Mouse (Mus musculus): ENCODE measurements at regions not wholly inside any gene's neighbourhood (a gene's known extent, or its start where the extent isn't known, plus 50 kb on each side); places are given as distances from the start of the nearest gene placed in this dataset.

DNA sequence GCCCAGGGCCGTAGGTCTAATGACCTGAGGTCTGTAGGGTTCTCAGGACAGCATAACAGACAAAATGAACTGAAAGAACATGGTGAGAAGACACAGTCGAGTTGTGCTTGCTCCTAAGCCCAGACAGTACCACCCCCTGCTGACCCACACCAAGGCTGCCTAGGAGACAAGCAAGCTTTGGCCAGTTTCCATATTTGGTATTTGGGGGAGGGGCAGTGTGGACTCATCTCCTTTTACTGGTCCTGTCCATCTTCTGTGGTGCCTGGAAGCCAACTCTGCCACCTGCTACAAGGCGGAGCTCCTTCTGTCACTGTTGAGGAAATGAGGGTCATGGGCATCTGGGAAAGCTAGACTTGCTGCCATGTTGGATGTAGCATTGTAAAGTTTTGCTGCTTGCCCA lies 68.9 kb downstream of the Tex29 start:
- no peak for DNase-seq

DNA sequence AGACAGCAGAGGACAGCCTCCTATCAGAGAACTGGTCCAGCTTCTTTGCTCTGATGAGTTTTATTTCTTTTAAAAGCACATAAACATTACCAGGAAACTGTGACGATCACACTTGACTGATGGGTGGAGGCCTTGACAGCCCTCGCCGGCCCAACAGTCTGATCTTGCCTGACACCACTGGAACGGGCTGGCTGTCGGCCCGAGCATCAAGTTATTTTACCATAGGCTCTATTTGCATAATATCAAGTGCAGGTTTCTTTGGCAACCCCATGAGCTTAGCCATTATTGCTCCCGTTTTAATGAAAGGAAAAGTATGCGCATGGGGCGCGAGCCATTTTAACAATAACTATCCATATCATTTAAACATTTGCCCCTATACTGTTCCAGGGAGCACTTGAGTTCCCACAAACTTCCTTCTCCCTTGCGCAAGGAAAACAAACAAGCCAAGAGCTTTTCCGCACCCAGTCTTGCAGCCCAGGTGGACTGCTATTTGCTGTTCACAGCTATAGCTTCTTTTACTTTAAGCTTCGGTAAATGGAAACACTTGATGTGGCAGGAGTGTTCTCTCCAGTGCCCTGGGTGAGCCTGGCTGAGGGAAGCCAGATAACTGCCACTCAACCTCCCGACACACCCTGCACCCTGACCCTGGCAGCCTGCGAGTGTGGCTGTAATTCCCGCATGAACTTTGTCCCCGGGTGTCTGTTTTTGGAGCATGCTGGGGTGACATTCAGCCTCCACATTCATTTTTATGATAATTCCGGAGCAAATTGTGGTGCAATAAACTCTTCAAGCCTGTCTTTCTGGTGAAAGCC lies 71.6 kb downstream of the Tex29 start:
- DNase-seq, result no peak

DNA sequence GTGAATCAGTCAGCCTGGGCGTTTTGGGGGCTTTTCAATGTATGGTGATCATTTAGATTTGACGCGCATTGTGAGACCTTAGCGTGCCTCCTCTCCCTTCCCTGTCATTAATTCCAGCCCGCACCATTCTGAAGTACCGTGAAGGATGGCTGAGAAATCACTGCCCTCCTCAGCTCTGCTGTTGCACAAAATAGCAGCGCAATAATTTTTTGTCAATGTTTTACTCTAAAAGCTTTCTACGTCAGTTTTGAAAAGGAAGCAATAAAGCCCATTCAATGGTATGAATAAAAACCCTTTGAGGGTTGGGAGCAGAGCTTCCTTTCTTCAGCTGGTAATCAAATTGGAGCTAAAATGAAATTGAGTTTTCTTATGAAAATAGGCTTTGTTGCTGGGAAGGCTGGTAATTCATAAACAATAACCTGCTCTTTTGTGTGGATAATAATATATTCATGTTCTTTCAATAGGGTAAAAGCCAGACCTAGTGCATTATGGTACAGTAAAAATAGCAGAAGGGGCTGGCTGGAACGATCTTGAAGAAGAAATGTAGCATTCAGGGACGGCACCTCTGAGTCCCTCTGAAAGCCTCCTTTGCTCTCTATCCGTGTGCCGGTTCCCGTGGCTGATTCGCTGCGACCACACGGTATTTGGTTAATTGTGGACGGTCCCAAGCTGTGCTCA lies 72.3 kb downstream of the Tex29 start:
- DNase-seq, result no peak

DNA sequence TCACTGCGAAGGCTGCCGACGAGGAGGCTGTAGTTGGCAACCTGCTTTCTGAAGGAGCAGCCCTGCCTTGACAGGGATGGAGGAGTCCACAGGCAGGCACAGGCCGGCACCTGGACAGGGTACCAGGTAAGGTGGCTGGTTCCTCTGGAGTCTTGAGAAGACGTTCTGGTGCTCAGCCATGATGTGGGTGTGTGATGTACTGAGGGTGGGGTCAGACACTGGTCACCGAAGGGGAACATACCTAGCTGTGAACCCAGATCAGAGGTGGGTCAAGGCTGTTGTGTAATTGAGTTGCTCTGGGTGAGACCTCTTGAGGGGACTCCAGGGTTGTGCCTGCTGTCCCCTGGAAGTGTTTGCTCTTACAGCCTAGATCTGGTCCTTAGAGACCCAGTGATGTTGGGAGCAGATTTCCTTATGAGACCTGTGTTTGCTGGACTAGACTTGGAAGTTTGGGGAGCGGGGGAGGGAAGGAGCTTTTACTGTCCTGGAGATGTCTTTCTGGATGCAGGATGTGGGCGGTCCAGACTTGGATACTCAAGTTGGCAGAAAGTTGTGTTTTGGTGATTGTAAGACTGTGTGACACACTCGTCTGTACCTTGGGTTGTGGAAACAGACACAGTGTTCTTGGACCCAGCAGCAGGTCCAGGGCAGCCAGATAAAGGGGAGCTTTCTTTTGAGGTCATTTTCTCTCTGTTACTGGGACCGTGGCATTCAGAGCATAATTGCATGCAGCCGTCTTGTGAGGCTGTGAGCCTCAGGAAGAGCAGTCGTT lies 73.0 kb downstream of the Tex29 start:
- no peak for DNase-seq

DNA sequence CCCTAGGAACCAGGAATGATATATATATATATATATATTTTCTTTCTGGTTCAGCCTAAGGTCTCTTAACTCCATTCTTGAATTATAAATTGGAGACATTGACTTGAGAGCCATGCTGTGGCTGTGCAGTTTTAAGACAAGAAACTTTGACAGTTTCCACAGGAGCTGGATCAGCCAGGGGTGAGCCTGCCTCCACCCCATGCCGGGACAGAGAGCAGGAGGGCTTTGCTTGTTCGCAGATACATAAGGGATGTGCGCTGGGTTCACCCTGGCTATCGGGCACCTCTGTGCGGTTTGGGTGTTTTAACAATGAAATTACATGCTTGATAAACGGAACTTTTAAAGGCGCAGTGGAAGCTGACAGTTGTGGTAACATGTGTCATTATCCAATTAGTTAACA lies 73.9 kb downstream of the Tex29 start:
- no peak for DNase-seq

DNA sequence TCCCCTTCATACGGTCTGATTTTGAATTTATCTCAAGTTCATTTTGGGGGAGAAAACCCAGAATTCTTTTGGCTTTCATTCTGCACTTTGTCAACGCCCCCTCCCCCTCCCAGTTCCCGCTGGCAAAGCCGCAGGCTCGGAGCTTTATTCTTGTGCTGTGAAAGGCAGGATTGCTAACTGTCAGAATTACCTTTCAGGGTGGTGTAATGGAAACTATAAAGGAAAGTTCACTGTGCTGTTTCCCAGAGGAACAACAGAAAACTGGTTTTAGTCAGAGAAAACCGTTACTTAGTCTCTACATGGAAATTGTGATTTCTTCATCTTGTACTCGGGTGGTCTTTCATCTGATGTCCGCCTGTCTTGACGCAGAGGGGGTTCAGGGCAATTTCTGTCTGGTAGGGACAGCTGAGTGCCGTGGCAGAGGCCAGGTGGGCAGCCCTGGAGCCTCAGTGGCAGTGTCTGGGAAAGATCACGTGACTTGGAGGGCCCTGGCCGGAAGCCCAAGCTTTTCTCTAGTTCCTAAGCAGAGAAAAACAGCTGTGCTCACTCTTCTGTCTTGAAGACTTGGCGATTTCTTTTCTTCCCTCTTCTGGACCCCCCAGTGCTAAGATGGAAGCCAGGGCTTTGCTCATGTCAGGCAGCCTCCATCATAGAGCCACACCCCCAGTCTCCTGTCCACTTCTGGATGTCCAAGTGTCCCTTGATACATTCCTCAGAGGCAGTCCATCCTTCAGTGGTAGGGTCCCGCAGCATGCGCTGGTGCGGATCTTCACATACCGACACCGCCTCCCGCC lies 74.6 kb downstream of the Tex29 start:
- DNase-seq, result peak in 1 of 2 experiments; percentile 17

DNA sequence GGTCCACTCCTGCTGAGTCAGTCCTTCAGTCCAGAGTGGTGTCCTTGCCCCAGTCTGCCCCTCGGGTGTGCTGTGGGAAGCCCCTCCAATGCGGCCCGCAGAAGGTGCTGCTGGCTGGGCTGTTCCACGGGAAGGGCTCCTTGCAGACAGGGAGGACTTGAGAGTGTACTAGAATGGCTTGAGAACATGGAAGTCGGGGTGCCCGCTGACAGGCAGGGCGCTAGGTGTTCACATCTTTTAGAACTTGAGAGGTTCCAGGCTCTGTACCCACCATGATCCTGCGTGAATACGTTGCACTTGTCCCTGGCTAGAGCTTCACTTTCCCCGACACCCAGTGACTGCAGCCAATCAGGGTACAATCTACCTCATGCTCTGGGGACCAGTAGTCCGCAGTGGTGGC lies 75.4 kb downstream of the Tex29 start:
- no peak for DNase-seq

DNA sequence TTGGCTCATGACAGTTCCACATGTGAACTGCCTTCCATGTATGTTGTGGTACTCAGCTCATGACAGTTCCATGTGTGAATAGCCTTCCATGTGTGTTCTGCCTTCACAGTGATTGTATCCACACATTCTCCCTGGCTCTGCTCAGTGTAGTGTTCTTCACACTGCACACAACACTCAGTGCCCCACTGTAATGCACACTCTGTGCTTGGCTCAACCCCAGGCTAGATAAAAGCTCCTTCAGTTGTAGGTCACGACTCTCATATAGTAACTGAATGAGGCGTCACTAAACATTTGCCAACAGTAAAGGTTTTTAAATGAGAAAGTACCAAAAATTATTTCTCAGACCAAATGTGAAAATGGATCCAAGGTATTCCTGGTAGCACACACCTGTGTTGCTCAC lies 79.6 kb downstream of the Tex29 start:
- DNase-seq, result no peak

DNA sequence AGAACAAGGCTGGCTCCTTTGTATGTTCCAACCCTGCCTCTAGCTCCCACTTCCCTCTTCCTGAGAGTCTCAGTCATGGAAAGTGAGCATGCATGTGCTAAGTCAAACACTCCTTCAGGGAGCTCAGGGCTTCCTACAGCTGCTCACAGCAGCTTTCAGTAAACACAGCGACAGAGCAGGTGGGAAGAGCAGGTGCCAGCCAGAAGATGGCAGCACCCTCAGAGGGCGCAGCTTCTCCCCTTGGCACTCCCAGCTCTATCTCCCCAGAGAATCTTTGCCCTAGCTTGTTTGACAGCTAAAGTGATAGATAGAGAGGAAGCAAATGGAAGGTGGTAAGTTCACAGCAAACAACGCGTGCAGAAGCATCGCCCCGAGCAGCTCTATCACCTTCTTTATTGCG lies 82.8 kb downstream of the Tex29 start:
- DNase-seq, result no peak

DNA sequence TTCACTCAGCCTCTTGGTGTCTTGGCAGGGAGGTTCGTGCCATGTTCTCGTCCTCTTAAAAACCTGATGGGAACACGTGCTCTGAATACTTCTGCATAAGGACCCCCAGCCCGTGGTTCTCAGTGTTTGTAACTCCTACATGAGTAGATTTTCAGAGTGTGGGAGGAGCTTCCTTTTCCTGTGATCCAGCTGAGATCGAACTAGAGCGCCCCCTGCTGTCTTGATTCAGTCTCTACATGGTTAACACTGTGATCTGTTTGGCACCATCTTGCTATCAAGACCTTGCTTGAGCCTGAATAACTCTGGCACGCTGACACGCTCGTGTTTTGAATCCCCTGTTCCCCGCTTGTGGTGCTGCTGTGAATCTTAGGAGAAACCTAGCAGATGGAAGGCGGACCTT lies 83.9 kb downstream of the Tex29 start:
- peak; percentile 49 to 54 for DNase-seq

DNA sequence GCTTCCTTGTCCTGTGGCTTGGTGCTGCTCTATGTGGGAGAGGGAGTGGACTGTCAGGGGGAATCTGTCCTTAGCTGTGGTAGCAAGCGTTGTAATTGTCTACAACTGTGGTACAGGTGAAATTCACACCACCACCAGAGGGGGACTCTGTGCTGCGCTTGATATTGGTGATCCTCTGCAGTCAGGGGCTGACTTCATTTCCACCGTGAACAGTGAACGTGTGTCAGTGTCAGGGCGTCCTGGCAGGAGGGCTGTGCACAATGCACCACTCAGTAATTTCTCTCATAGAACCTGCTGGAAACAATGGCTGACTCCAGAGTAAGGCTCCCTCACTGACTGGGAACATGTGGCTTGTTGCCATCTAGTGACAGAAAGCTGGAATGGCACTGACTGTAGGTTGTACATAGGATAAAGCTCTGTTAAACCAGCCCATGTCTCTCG lies 102.6 kb downstream of the Tex29 start:
- peak; percentile 30 to 43 for DNase-seq

DNA sequence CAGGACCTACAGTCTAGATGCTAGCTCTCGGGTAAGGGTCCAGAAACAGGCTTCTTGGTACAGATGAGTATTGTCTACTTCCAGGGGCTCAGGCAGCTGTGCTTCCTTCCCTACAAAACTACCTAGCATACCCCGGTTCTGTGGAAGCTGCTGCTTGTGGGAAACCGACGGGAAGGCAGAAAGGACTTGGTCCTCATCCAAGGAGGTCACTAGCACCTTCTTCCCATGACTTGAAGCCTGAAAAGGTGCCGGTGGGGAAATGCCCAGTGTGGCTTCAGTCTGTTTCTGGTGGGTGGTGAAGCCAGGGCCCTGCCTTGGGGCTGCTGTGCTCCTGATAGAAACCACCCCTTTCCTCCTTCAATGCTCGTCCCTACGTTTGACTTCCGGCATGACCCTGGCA lies 107.5 kb downstream of the Tex29 start:
- no peak for DNase-seq

DNA sequence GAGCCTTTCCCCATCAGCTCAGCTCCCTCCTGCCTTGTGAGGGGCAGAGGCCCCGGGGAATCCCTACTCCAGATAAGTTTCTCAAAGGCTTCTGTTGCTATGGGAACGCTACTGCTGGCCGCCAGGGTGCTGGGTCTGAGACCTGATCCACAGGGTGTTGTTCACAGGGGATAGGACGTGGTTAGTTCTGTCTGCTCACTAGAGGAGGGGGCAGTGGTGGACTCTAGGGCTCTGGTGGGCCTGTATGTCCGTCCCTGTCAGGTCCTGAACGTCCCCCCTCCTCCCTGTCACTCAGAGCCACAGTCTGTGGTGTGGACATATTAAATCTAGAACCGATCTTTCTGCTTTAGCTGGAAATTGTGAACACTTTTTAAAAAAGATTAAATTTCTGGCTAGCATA lies 116.0 kb downstream of the Tex29 start:
- no peak for DNase-seq

DNA sequence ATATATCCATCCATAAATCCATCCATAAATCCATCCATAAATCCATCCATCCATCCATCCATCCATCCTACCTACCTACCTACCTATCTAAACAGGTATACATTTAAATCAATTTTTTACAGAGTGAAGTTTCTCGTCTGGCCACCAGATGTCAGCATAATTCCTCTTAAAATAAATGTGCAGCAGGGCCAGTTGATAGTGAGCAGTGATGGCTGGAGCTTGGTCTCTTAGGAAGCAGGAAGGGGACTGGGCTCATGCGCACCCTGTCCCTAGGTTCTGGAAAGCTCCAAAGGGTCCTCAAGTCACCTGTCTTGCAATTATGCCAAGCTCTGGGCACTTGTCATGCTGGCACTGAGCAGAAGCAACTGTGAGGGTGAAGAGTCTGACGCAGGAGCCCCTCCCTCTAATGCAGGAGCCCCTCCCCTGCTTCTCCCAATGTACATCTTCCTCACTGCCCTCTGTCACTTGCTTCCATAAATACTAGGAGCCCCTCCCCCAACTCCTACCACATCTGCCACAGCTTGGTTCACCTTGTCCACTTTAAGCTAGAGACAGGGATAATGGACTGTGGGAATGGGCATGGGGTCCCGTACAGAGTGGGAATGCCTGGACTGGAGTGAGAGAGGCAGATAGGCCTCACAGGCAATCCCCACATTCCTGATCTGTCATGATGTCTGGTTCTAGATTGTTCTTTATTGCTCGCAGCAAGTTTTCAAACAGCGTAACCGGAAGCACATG lies 116.9 kb downstream of the Tex29 start:
- DNase-seq, result peak in 1 of 2 experiments; percentile 23

DNA sequence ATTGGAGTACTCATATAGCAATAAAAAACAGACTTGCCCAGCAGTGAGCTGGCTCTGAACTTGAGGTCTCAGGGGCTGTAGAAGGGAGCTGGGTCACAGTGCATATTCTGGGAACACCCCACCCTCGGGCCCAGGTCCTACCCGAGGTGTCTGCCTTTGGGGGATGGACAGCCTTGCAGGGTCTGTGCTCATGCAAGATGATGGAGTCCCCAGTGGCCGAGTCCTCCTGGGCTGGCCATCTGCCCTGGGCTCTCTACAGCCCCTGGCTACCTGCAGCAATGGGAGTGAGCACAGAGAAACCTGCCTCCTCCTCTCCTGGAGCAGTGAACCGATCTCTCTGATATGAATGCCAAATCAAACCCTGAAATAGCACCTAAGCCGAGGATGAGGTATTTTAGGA lies 117.9 kb downstream of the Tex29 start:
- DNase-seq, result no peak

DNA sequence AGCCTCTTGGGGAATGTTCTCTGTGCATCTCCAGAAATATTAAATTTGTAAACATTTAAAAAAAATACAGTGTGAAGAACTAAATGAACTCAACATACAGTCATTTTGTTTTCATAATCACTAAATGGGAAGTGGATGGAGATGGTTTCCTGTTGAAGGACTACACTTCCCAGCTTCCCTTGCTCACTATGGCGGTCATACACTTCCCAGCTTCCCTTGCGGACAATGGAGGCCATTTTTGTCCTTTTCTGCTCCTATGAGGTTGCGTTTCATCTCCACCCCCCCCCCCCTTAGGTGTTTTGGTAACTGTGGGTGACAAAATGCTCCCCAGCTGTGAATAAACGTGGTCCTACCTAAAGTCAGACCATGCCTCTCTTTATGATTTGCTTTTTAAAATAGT lies 119.2 kb downstream of the Tex29 start:
- DNase-seq, result no peak

DNA sequence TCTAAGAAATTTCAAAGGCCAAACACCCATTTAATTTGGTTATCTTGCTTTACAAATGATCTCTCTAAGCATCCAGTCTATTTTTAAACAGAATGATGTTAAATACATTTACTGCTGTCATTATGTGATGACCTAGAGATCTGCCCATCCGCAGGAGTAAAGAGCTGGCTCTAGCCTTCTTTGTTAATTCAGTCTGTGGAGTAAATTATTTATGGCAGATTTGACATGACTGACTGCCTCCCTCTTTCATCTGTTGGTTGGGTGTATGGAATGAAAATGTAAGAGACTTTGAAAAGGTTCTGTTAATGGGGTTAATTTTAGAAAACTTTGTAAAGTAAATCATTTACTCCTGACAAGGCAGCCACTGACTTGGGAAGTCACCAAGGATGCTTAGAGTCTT lies 123.3 kb downstream of the Tex29 start:
- no peak for DNase-seq

DNA sequence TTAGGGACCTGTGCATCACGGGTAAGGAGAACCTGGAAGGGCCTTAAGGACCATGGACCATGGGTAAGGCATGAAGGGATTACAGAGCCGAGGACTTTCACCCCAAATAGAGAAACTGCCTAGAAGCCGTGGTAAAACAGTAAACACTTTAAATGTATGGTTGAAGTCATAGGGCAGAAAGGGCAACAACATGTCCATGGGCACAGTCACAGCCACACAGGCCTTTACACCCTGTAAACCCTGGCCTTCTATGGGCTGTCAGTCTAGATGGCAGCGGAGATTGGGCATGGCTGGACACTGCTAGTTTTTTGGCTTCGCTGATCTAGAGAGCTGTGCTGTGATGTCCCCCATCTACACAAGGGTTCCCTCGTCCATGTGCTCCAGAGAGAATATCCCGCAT lies 127.4 kb downstream of the Tex29 start:
- DNase-seq, result no peak

DNA sequence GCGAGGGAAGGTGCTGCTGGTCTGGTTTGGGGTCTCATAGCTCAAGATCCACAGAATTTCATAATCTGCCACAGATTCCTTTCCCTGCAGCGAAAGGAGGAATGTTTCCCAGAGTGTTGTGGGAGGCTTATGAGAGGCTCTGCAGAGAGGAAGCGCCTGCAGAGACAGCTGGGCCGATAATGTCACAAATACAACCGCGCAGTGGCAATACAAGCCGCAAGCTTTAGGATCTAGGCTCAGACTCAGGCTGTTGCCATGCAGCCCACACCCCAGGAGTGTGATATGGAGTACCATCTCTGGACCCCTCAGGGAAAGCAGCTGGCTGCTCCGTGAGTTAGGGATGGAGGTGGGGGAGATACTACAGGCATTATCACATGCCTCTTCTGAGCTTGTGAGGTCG lies 130.2 kb downstream of the Tex29 start:
- DNase-seq, result peak; percentile 55 to 58

DNA sequence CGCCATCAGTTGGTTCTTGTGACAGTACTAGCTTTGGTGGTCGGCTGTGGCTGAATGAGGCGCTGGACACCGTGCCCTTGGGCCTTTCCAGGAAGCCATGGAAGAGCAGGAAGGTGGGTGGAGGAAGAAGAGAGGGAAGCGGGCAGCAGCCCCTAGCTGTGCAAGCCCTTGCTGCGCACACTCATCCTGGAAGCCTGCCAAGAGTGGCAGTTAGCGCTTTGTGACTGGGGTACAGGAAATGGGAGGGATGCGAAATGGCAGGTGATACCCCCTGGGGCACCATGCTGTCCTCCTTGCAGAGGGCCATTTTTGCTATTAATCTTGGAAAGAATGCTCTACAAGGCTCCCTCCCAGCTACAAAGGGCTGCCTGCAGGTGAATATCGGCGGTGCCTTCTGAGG lies 133.2 kb downstream of the Tex29 start:
- DNase-seq, result no peak

DNA sequence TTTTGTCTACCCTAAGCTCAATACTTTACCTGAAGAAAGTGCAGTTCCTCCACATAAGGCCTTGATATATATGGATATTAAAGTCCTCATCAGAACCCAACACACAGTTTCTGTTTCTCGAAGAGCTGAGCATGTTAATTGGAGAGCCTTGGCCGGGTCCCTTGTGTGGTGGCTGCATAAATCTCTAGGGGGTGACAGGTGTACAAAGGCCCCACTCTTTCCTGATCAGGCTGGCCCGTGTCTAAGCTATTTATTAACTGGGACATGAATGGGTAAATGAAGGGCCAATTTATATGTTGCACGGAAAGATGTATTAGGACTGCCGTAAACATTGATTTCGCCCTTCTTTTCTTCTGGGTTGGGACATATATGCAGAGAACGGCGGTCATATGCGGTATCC lies 136.8 kb downstream of the Tex29 start:
- DNase-seq, result no peak

DNA sequence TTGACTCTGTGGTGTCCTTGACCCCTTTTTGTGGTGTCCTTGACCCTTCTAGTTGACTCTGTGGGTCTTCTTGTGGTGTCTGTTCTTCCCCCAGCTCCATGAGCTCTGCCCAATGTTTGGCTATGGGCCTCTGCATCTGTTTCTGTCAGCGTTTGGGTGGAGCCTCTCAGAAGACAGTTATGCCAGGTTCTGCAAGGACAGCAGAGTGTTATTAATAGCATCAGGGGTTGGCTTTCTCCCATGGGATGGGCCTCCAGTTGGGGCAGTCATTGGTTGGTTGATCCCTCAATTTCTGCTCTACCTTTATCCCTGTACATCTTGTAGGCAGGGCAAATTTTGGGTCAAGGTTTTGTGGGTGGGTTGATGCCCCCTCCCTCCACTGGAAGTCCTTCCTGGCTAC lies 138.8 kb downstream of the Tex29 start:
- DNase-seq, result no peak
